Mouse (Mus musculus) bone marrow, adult 2 months (tissue): ENCODE data around the gene Zfp422. TPM values are rescaled to one million over a fixed set of nuclear protein-coding genes. Genes with fewer than 3 reads are reported as not detected.

Source experiments
- H3K27ac ChIP-seq: fragments of 200-500 bp; 2 replicates; pipeline ENCODE4 v1.5.1; 2012; ENCODE audit warnings: low read depth, mild to moderate bottlenecking, control low read depth, inconsistent platforms, low read length; ENCODE audit not compliant: control insufficient read depth, poor library complexity, insufficient read depth
- H3K4me1 ChIP-seq: fragments of 200-500 bp; 2 replicates; pipeline ENCODE4 v1.6.1; 2011; ENCODE audit warnings: low read length; ENCODE audit not compliant: control insufficient read depth, insufficient read depth
- H3K4me3 ChIP-seq: fragments of 200-500 bp; replicated peaks from 2 replicates; pipeline ENCODE3; 2011; ENCODE audit warnings: mild to moderate bottlenecking, low read depth, low read length, control low read depth; ENCODE audit not compliant: control insufficient read depth
- CTCF ChIP-seq: fragments of 200-500 bp; IDR thresholded peaks from 2 replicates; pipeline ENCODE4 v1.5.1; 2011; ENCODE audit warnings: low read length, control low read depth; ENCODE audit not compliant: control insufficient read depth, insufficient read depth
- POLR2A ChIP-seq: fragments of 200-500 bp; IDR thresholded peaks from 2 replicates; pipeline ENCODE4 v1.6.1; 2011; ENCODE audit warnings: low read depth, mild to moderate bottlenecking, control low read depth, low read length, borderline replicate concordance; ENCODE audit not compliant: control insufficient read depth
- WGBS: fragments of 180-500 bp; shearing (Covaris S2); methylation state at CpG from one replicate; pipeline ENCODE4 v1.1.7; 2018; 5-methylcytosine and 5-hydroxymethylcytosine counted together
- polyA plus RNA-seq: library from polyadenylated mRNA; stranded (reverse); fragments of >200 nt; gene quantifications from 2 replicates; pipeline ENCODE4 v1.2.4, GENCODE M21; 2011; ENCODE audit warnings: low replicate concordance; ENCODE audit not compliant: missing spikeins, insufficient read depth, insufficient read length

Zfp422 gene
- polyA plus RNA-seq, 1 experiment, result 12.1 TPM

DNA sequence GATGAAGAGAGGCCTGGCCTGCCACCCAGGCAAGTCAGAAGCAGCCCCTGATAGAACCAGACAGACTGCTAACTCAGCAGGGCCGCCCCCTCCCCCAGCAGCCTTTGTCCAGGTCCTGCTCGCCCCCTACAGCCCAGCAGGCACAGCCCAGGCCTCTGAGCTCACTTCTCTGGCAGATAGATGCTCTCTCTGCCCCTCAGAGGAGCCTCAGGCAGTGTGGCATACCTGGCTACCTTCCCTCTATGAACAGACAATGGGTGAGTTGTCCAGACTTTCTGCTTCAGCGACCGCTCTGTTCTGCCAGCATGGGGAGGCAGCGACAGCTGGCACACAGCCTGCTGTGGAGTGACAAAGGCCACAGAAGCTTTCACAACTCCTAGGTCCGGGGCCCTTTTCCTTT lies 41.3 kb upstream of the Zfp422 start:
- Histone ChIP-seq H3K27ac (peak overlapping the region; percentile 58), H3K4me3 (peak overlapping the region; percentile 12), H3K4me1 (peaks cover 9% of the 10 kb centered on the region)
- no peak for TF ChIP-seq CTCF
- TF ChIP-seq POLR2A, result no peak
- 42% methylated on average over 6 of the region's 6 CpGs for WGBS

GRCm38 (mm10) chr6:116668682-116669470 lies 40.1 kb upstream of the Zfp422 start:
- Histone ChIP-seq H3K4me3 (no peak overlapping the region), H3K4me1 (peaks cover 8% of the 10 kb centered on the region; the same call in 1 of the 2 replicates), H3K27ac (peak overlapping the region; percentile 17; the same call in 1 of the 2 replicates)
- WGBS, result 29% methylated on average over 11 of the region's 11 CpGs
- TF ChIP-seq CTCF (no peak), POLR2A (no peak)

DNA sequence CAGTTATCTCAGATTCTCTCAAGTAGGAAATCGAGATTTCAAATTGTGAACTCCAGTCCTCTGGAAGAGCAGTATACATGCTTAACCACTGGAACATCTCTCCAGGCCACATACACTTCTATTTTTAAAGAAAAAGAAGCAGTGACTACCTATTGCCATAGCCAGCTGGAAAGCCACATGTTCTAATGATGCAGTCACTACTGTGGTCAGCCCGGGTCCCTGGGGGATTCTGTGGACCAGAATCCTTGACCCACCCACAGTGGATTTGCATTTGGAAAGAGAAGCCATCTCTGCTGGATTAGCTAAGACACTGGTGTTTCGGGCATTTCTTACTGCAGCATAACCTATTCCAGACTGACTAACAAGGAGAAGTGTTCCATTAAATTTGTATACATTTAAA lies 38.6 kb upstream of the Zfp422 start:
- no peak for TF ChIP-seq CTCF
- TF ChIP-seq POLR2A, result no peak
- WGBS, result 58% methylated on average over 3 of the region's 3 CpGs
- Histone ChIP-seq H3K4me1 (peaks cover 9% of the 10 kb centered on the region; the same call in 1 of the 2 replicates), H3K4me3 (no peak overlapping the region), H3K27ac (no peak overlapping the region)

DNA sequence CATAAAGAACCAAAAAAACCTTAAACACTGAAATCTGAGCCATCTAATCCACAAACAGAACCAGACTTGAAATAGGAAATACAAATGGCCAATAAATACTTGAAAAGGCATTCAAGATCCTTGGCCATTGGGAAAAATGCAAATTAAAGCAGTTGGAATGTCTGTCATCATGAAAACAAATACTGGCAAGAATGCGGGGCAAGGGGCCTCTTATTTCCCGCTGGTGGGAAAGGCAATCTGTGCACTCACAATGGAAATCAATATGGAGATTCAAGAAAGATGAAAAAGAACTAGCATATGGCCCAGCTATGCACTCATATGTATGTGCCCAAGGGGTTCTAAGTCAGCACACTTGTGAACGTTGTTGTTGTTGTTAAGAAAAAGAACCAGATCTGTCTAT lies 38.1 kb upstream of the Zfp422 start:
- Histone ChIP-seq H3K4me3 (no peak overlapping the region), H3K4me1 (peaks cover 8% of the 10 kb centered on the region; the same call in 1 of the 2 replicates), H3K27ac (no peak overlapping the region)
- 77% methylated on average over 3 of the region's 3 CpGs for WGBS
- no peak for TF ChIP-seq CTCF
- no peak for TF ChIP-seq POLR2A

- H3K4me3 ChIP-seq, result no peak overlapping the region
- H3K4me1 ChIP-seq, result peaks cover 8% of the 10 kb centered on the region; the same call in 1 of the 2 replicates
- 66% methylated on average over 12 of the region's 12 CpGs for whole genome bisulfite sequencing
- TF ChIP-seq CTCF (no peak), POLR2A (no peak)
- peak overlapping the region; percentile 19; the same call in 1 of the 2 replicates for H3K27ac ChIP-seq
These were observed 37.4 kb upstream of the Zfp422 start for GRCm38 (mm10) chr6:116666085-116666750.

GRCm38 (mm10) chr6:116664830-116665229 lies 36.0 kb upstream of the Zfp422 start:
- peaks cover 8% of the 10 kb centered on the region; the same call in 1 of the 2 replicates for H3K4me1 ChIP-seq
- H3K4me3 ChIP-seq, result no peak overlapping the region
- TF ChIP-seq CTCF, result no peak
- no peak for TF ChIP-seq POLR2A
- H3K27ac ChIP-seq, result no peak overlapping the region; the same call in 1 of the 2 replicates
- 79% methylated on average over 3 of the region's 3 CpGs for WGBS

- Histone ChIP-seq H3K4me1 (peaks cover 4% of the 10 kb centered on the region; the same call in 1 of the 2 replicates), H3K4me3 (no peak overlapping the region), H3K27ac (peak overlapping the region; percentile 28)
- 31% methylated on average over 6 of the region's 6 CpGs for WGBS
- TF ChIP-seq CTCF (no peak), POLR2A (no peak)
These were observed 35.2 kb upstream of the Zfp422 start for GRCm38 (mm10) chr6:116664031-116664430.

DNA sequence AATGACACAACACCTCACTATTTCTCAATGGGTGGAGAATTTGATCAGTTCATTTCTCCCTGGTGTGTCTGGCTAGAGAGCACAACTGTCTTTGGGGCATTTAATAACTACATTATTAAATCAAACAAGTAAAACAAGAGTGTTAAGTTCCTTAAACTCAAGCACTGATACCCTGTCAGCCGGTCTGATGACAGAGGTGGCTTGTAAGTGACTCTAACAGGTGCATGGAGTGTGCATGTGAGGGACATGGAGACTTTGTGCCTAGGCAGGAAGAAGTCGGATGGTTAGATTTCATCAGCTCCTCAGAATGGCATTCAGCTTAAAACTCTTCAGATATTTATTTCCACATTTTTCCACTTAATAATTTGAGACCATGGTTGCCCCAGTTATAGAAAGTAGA lies 34.6 kb upstream of the Zfp422 start:
- Histone ChIP-seq H3K4me3 (no peak overlapping the region), H3K4me1 (peaks cover 3% of the 10 kb centered on the region; the same call in 1 of the 2 replicates), H3K27ac (no peak overlapping the region)
- 52% methylated on average over 2 of the region's 2 CpGs for WGBS
- TF ChIP-seq CTCF (no peak), POLR2A (no peak)
